Mouse (Mus musculus) C2C12 (cell line): ENCODE measurements around the gene Psmf1. TPM values are rescaled to one million over a fixed set of nuclear protein-coding genes. Genes with fewer than 3 reads are reported as not detected.

Experiments used
- H3K27me3 ChIP-seq: one replicate; pipeline ENCODE4 v1.6.1; 2011; ENCODE audit not compliant: control insufficient read depth, insufficient read depth, insufficient read length
- H3K36me3 ChIP-seq: one replicate; pipeline ENCODE4 v1.6.1; 2011; ENCODE audit not compliant: control insufficient read depth, insufficient read depth
- H3K4me3 ChIP-seq: one replicate; pipeline ENCODE4 v1.5.1; 2011; ENCODE audit warnings: mild to moderate bottlenecking, control low read depth; ENCODE audit not compliant: poor library complexity, insufficient read depth, severe bottlenecking
- H3K79me2 ChIP-seq: one replicate; pipeline ENCODE4 v1.6.1; 2011; ENCODE audit not compliant: control insufficient read depth, insufficient read depth
- H3K79me3 ChIP-seq: one replicate; pipeline ENCODE4 v1.6.1; 2011; ENCODE audit warnings: low read depth, control low read depth
- H3ac ChIP-seq: one replicate; pipeline ENCODE3; 2011; ENCODE audit warnings: low read depth; ENCODE audit not compliant: control insufficient read depth, insufficient read length
- CEBPB ChIP-seq: IDR thresholded peaks from one replicate; pipeline ENCODE4 v1.6.1; 2011; ENCODE audit warnings: low read depth, mild to moderate bottlenecking, control low read depth, moderate library complexity
- CTCF ChIP-seq: IDR thresholded peaks from one replicate; pipeline ENCODE4 v1.5.1; 2011; ENCODE audit not compliant: control insufficient read depth, insufficient read depth, insufficient read length
- FOSL1 ChIP-seq: IDR thresholded peaks from one replicate; pipeline ENCODE4 v1.8.0; 2011; ENCODE audit warnings: mild to moderate bottlenecking, low read length; ENCODE audit not compliant: poor library complexity, insufficient read depth, severe bottlenecking
- MAX ChIP-seq: IDR thresholded peaks from one replicate; pipeline ENCODE4 v1.6.1; 2011; ENCODE audit warnings: mild to moderate bottlenecking, control low read depth
- MYOD1 ChIP-seq: IDR thresholded peaks from one replicate; pipeline ENCODE4 v1.6.1; 2011; ENCODE audit warnings: low read depth; ENCODE audit not compliant: control insufficient read depth, insufficient read length
- MYOG ChIP-seq: IDR thresholded peaks from one replicate; pipeline ENCODE4 v1.6.1; 2011; ENCODE audit not compliant: control insufficient read depth, insufficient read length; ENCODE audit errors: extremely low read depth
- USF1 ChIP-seq: IDR thresholded peaks from one replicate; pipeline ENCODE4 v1.6.1; 2011; ENCODE audit warnings: low read depth, mild to moderate bottlenecking, control low read depth, moderate library complexity
- polyA plus RNA-seq: library from polyadenylated mRNA; unstranded; fragments of >200 nt; fragmentation: generic; extraction: Trizol; gene quantifications from one replicate; pipeline ENCODE4 v1.2.1, GENCODE M21; 2012; ENCODE audit warnings: missing spikeins

Psmf1 gene
- polyA plus RNA-seq, 1 experiment, result 27.9 TPM

DNA sequence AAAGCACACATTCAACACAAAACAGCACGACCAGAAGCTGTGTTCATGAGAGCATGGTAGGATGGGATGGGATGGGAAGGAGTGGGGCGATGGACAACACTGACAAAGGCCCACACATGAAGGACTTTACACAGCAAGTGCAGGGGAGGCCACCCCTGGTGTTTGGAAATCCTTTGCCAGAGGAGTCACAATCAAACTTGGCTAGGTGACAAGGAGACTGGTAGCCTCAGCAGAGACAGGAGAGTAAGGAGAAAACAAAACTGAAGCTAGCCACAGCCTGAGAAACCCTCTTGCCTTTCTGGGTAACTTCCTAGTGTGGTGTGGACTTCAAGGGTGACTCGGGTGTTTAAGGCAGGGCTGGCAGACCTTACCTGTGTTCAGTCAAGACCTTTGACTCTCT is 4.9 kb downstream of the Psmf1 start:
- Histone ChIP-seq H3K79me3 (peaks cover 20% of the 10 kb centered on the region), H3K4me3 (no peak overlapping the region), H3K36me3 (peaks cover 20% of the 10 kb centered on the region), H3K79me2 (peaks cover 45% of the 10 kb centered on the region), H3ac (no peak overlapping the region), H3K27me3 (no peaks in the 10 kb centered on the region)
- TF ChIP-seq CTCF (no peak), USF1 (no peak), FOSL1 (no peak), MYOG (no peak), CEBPB (no peak)

DNA sequence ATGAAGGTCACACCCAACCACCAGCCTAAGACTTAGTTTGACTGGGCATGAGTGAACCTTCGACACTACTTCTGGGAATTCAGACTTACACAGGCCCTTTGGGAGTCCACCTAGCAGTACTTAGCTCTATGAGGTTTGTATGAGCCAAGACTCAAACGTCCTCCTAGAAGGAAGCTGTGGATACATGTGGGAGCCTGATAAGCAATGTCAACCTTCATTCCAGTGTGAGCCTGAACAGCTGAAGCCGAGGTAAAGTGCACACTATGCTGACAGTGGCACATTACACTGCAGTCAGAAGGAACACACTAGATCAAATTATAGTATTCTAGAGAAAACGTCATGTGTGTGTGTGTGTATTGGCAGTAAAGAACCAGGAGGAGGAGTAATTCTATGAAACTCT is 5.5 kb downstream of the Psmf1 start:
- H3K4me3 ChIP-seq, result no peak overlapping the region
- H3K27me3 ChIP-seq, result no peaks in the 10 kb centered on the region
- peaks cover 45% of the 10 kb centered on the region for H3K79me2 ChIP-seq
- peaks cover 25% of the 10 kb centered on the region for H3K36me3 ChIP-seq
- TF ChIP-seq MYOD1, result no peak
- TF ChIP-seq FOSL1, result no peak
- no peak for TF ChIP-seq CEBPB
- TF ChIP-seq MYOG, result no peak
- TF ChIP-seq MAX, result no peak
- no peak for TF ChIP-seq USF1
- TF ChIP-seq CTCF, result no peak
- peaks cover 20% of the 10 kb centered on the region for H3K79me3 ChIP-seq
- H3ac ChIP-seq, result no peak overlapping the region

- peaks cover 48% of the 10 kb centered on the region for H3K79me2 ChIP-seq
- H3K79me3 ChIP-seq, result peaks cover 20% of the 10 kb centered on the region
- TF ChIP-seq MYOG (no peak), USF1 (no peak), CTCF (no peak)
- H3K27me3 ChIP-seq, result no peaks in the 10 kb centered on the region
- H3K4me3 ChIP-seq, result no peak overlapping the region
- H3K36me3 ChIP-seq, result peaks cover 33% of the 10 kb centered on the region
- H3ac ChIP-seq, result no peak overlapping the region
These were observed 8.6 kb downstream of the Psmf1 start for GRCm38 (mm10) chr2:151735422-151735821.

GRCm38 (mm10) chr2:151733151-151733865 is 10.7 kb downstream of the Psmf1 start:
- H3K36me3 ChIP-seq, result peaks cover 46% of the 10 kb centered on the region

DNA sequence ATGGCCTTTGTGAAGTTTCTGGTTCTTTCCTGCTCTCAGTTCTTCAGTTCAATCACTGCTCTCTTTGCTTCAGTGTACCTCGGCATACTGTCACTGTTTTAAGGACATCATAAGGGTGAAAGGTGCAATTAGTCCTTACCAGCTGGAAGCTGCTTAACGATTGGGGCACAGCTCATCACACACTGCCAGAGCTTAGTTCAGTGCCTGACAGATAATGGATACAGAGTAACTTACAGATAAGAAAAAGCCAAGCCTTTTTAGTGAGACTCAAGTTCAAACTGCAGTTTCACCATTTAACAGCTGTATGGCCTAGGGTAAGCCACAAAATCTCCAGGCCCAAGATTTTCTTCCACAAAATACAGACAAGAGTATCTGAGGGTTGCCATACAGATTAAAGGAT is 19.9 kb downstream of the Psmf1 start:
- Histone ChIP-seq H3K79me2 (no peaks in the 10 kb centered on the region), H3ac (no peak overlapping the region), H3K4me3 (no peak overlapping the region), H3K36me3 (peaks cover 84% of the 10 kb centered on the region), H3K27me3 (no peaks in the 10 kb centered on the region), H3K79me3 (no peaks in the 10 kb centered on the region)
- TF ChIP-seq MYOG (no peak), MYOD1 (no peak)

More at GRCm38 (mm10) chr2:151733151-151733865, 10.7 kb downstream of the Psmf1 start:
- H3K27me3 ChIP-seq, result no peaks in the 10 kb centered on the region
- H3ac ChIP-seq, result no peak overlapping the region
- H3K79me2 ChIP-seq, result peaks cover 27% of the 10 kb centered on the region
- TF ChIP-seq CTCF (no peak), MYOD1 (no peak), MYOG (no peak), USF1 (no peak), CEBPB (no peak), MAX (no peak), FOSL1 (no peak)
- no peak overlapping the region for H3K4me3 ChIP-seq
- peaks cover 3% of the 10 kb centered on the region for H3K79me3 ChIP-seq

DNA sequence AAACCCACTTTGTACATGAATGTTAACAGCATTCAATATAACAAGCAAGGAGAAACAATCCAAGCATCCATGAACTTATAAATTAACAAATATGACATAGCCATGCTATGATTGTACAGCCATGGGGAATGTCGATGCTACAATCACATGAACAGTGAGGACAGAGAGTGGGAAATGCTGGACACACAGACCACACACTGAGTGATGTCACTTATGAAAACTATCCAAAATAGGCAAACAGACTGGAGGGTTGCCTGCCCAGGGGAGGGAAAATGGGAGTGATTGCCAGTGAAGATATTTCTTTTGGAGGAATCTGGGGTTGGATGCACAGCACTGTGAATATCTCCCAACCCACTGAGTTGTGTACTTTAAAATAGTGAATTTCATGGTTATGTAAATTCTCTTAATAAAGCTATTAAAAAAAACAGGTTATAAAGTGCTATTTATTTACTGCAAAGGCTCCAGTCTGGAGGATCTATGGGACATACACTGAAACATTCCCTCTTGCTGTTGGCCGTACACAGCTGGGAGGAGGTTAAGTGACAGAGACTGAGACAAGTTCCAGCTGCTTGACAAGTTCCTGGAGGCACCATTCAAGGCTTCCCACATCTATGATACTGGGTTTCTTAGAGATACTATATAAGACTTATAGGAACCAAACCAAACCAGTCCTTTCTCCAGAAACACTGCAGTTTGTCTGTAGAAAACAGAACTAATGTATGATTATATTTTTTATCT is 27.5 kb downstream of the Psmf1 start:
- TF ChIP-seq MYOG (no peak), MYOD1 (no peak), CTCF (no peak), CEBPB (no peak), MAX (no peak), FOSL1 (no peak), USF1 (no peak)
- Histone ChIP-seq H3K79me2 (no peaks in the 10 kb centered on the region), H3ac (no peak overlapping the region), H3K36me3 (peaks cover 52% of the 10 kb centered on the region), H3K79me3 (no peaks in the 10 kb centered on the region), H3K4me3 (no peak overlapping the region), H3K27me3 (no peaks in the 10 kb centered on the region)
